In genomic region chr8:111644286-111645051, GRCm38 (mm10) we compare ENCODE assay signal across 8 mouse cellular contexts. TPM values are rescaled to one million over a fixed set of nuclear protein-coding genes. Genes with fewer than 3 reads are reported as not detected.
A peak's percentile ranks its signal among the peaks of the same experiment; 100 is the strongest.
DNase-seq lines count a peak whose midpoint lies in the region; ATAC-seq and TF ChIP-seq lines count a peak whose summit lies in the region.
"Not testable (repeated sequence)": the region's sequence is repeated elsewhere in the genome, so short reads cannot be mapped to it uniquely, and the experiment has no call there.

No protein-coding gene starts in this region.

- peak; percentile 89 for DNase-seq in MEL-GATA-1-ER (ENCODE audit: extremely low read depth, low read depth)
- DNase-seq in heart, adult 18-20 months = peak; percentile 26 to 47
- peak; percentile 32 for DNase-seq in yolk sac, embryonic 10.5 days (ENCODE audit: low spot score)

- H3K4me3 ChIP-seq in intestine, embryonic 15.5 days (replicated peaks) = peak overlapping the region; percentile 84
- peak overlapping the region; percentile 94 for H3K4me3 ChIP-seq in limb, embryonic 15.5 days
- peak overlapping the region; percentile 96 for H3K4me3 ChIP-seq in megakaryocyte, embryonic 14.5 days (replicated peaks)
- peak overlapping the region; percentile 94; the same call in 1 of the 2 replicates for H3K4me3 ChIP-seq in small intestine, adult 2 months (ENCODE audit: low read depth, low read length)

- WGBS in intestine, embryonic 15.5 days = 59% methylated on average over 12 of the region's 12 CpGs
- 58% methylated on average over 12 of the region's 12 CpGs for WGBS in limb, embryonic 15.5 days
- WGBS in small intestine, adult 2 months = 27% methylated on average over 12 of the region's 12 CpGs

- peak overlapping the region; percentile 63 for H3K4me2 ChIP-seq in intestine, embryonic 15.5 days (replicated peaks)
- H3K4me2 ChIP-seq in limb, embryonic 15.5 days = peak overlapping the region; percentile 53

- TF ChIP-seq CTCF in small intestine, adult 2 months (IDR thresholded peaks at IDR 0.05; ENCODE audit: extremely low read depth, insufficient read length, insufficient replicate concordance, low read depth, low read length) = not testable (repeated sequence)

- peak overlapping the region; percentile 96; the same call in 1 of the 2 replicates for H3K9ac ChIP-seq in intestine, embryonic 15.5 days
- H3K9ac ChIP-seq in limb, embryonic 15.5 days = not testable (repeated sequence)

- not testable (repeated sequence) for H3K4me1 ChIP-seq in intestine, embryonic 15.5 days (replicated peaks); small intestine, adult 2 months (ENCODE audit: control insufficient read depth, insufficient read depth, insufficient read length, low read length)
- peaks cover 15% of the 10 kb centered on the region for H3K4me1 ChIP-seq in limb, embryonic 15.5 days
- H3K4me1 ChIP-seq in megakaryocyte, embryonic 14.5 days = peaks cover 45% of the 10 kb centered on the region

- peak; percentile 74 for ATAC-seq in common myeloid progenitor, adult 5-6 weeks (replicated peaks; ENCODE audit: low read depth, poor library complexity, severe bottlenecking)
- not testable (repeated sequence) for ATAC-seq in intestine, embryonic 15.5 days; limb, embryonic 15.5 days (ENCODE audit: insufficient number of reproducible peaks, low FRiP score, low TSS enrichment, low read depth)

- H3K27me3 ChIP-seq in intestine, embryonic 15.5 days (replicated peaks); limb, embryonic 15.5 days; small intestine, adult 2 months (ENCODE audit: control insufficient read depth, insufficient read depth, low read length): not testable (repeated sequence)
- peaks cover 57% of the 10 kb centered on the region for H3K27me3 ChIP-seq in megakaryocyte, embryonic 14.5 days (replicated peaks)

- peak overlapping the region; percentile 70 for H3K27ac ChIP-seq in intestine, embryonic 15.5 days
- H3K27ac ChIP-seq in limb, embryonic 15.5 days = peak overlapping the region; percentile 98
- H3K27ac ChIP-seq in small intestine, adult 2 months (ENCODE audit: insufficient read depth, low read depth, low read length) = peak overlapping the region; percentile 91

- not testable (repeated sequence) for H3K36me3 ChIP-seq in intestine, embryonic 15.5 days; limb, embryonic 15.5 days; megakaryocyte, embryonic 14.5 days (replicated peaks; ENCODE audit: low read length); small intestine, adult 2 months (ENCODE audit: control insufficient read depth, insufficient read depth, low read length)

- not testable (repeated sequence) for H3K9me3 ChIP-seq in intestine, embryonic 15.5 days; limb, embryonic 15.5 days; megakaryocyte, embryonic 14.5 days

- TF ChIP-seq POLR2A in small intestine, adult 2 months (IDR thresholded peaks at IDR 0.05; ENCODE audit: low read depth, low read length) = not testable (repeated sequence)

RNA-seq across cellular contexts. Expression of gene Zfp1, which starts 1.3 kb away (rescaled TPM):
- total RNA-seq in common myeloid progenitor, adult 5-6 weeks (2017) = 9.8 and 13.0 TPM in 2 replicates
- 1 to 10 TPM; 6.5 to 7.4 TPM for total RNA-seq in heart, adult 18-20 months (2021)
- polyA plus RNA-seq in intestine, embryonic 15.5 days (2015; fragmentation: Nextera tagmentation; extraction: Ambion mirVana) = 14.9 and 15.7 TPM in 2 replicates
- polyA plus RNA-seq in limb, embryonic 15.5 days (2015; fragmentation: Nextera tagmentation; extraction: Ambion mirVana) = 24.4 and 24.5 TPM in 2 replicates
- 0.64 and 3.5 TPM in 2 replicates for polyA plus RNA-seq in megakaryocyte, embryonic 14.5 days (2012; ENCODE audit: insufficient read depth, low replicate concordance)
- 1.3 and 1.6 TPM in 2 replicates for polyA plus RNA-seq in small intestine, adult 2 months (2012; rRNA removed)

RNA-seq across cellular contexts. Expression of gene Ldhd, which starts 14.3 kb away (rescaled TPM):
- 0.32 and 0.87 TPM in 2 replicates for total RNA-seq in common myeloid progenitor, adult 5-6 weeks (2017)
- 10 to 100 TPM; 49.2 to 51.1 TPM for total RNA-seq in heart, adult 18-20 months (2021)
- 1.6 and 1.8 TPM in 2 replicates for polyA plus RNA-seq in intestine, embryonic 15.5 days (2015; fragmentation: Nextera tagmentation; extraction: Ambion mirVana)
- polyA plus RNA-seq in limb, embryonic 15.5 days (2015; fragmentation: Nextera tagmentation; extraction: Ambion mirVana) = 1.0 and 1.1 TPM in 2 replicates
- polyA plus RNA-seq in megakaryocyte, embryonic 14.5 days (2012; ENCODE audit: insufficient read depth, low replicate concordance) = not detected in 2 replicates
- 2.8 and 8.4 TPM in 2 replicates for polyA plus RNA-seq in small intestine, adult 2 months (2012; rRNA removed)

RNA-seq across cellular contexts. Expression of gene Ctrb1, which starts 46.3 kb away (rescaled TPM):
- not detected in 2 replicates for total RNA-seq in common myeloid progenitor, adult 5-6 weeks (2017)
- total RNA-seq in heart, adult 18-20 months (2021) = not detected
- polyA plus RNA-seq in intestine, embryonic 15.5 days (2015; fragmentation: Nextera tagmentation; extraction: Ambion mirVana) = 1,145 and 3,143 TPM in 2 replicates
- polyA plus RNA-seq in limb, embryonic 15.5 days (2015; fragmentation: Nextera tagmentation; extraction: Ambion mirVana) = 0.28 and 1.6 TPM in 2 replicates
- polyA plus RNA-seq in megakaryocyte, embryonic 14.5 days (2012; ENCODE audit: insufficient read depth, low replicate concordance) = 3.6 TPM in 1 of 2 replicates, not detected in the other
- polyA plus RNA-seq in small intestine, adult 2 months (2012; rRNA removed) = 138 and 67,254 TPM in 2 replicates

Comparison
In these comparisons a context has a peak if more than half of its experiments do, and no peak if none do; other contexts are left out.
1. DNase-seq: peak in every context shown above with its lines; median percentile 89 in MEL-GATA-1-ER; 36 in heart, adult 18-20 months; 32 in yolk sac, embryonic 10.5 days.
2. RNA of gene Ctrb1, which starts 46.3 kb away (polyA plus RNA-seq): 1,145 to 3,143 TPM in intestine, embryonic 15.5 days and 138 to 67,254 TPM in small intestine, adult 2 months; 0.28 to 1.6 TPM in limb, embryonic 15.5 days and 3.6 TPM in megakaryocyte, embryonic 14.5 days; every median in the first group is over 10 times any median in the second.
3. Peak in every context shown above with its lines, with median percentiles within 50 percentile points of each other: H3K27ac ChIP-seq and H3K4me3 ChIP-seq.